Mouse (Mus musculus) layer of hippocampus, adult 2 months (tissue): ENCODE measurements around the gene Parp11. TPM values are rescaled to one million over a fixed set of nuclear protein-coding genes. Genes with fewer than 3 reads are reported as not detected.

Source experiments
- DNase-seq, 2 experiments: peaks; one replicate each; pipeline ENCODE4 v3.0.0; 2022; ENCODE audit warnings: low spot score in 2 of 2
- H3K27ac ChIP-seq: fragments of 200-600 bp; 2 replicates; pipeline ENCODE4 v1.8.1; 2022
- H3K4me3 ChIP-seq: fragments of 200-600 bp; 2 replicates; pipeline ENCODE4 v1.8.1; 2022; ENCODE audit warnings: mild to moderate bottlenecking
- CTCF ChIP-seq: fragments of 200-600 bp; conservative IDR thresholded peaks from 2 replicates; pipeline ENCODE4 v1.8.1; 2022; ENCODE audit warnings: antibody characterized with exemption, mild to moderate bottlenecking, moderate library complexity
- total RNA-seq, 2 experiments: library from RNA; stranded (reverse); gene quantifications; 2 replicates each; pipeline ENCODE4 v1.2.3; 2021

Parp11 gene
- total RNA-seq, 2 experiments from 2014 or later = 35.4 to 35.8 TPM

- no peak overlapping the region for H3K4me3 ChIP-seq
- H3K27ac ChIP-seq = no peak overlapping the region
- TF ChIP-seq CTCF = no peak
- no peak for DNase-seq
Measured at GRCm38 (mm10) chr6:127433886-127434647, 12.6 kb upstream of the Parp11 start.

GRCm38 (mm10) chr6:127434648-127434984, 12.0 kb upstream of the Parp11 start:
- DNase-seq = no peak
- H3K4me3 ChIP-seq = no peak overlapping the region
- no peak for TF ChIP-seq CTCF

GRCm38 (mm10) chr6:127439063-127439462, 7.6 kb upstream of the Parp11 start:
- H3K4me3 ChIP-seq = no peak overlapping the region
- DNase-seq = no peak
- no peak overlapping the region for H3K27ac ChIP-seq
- TF ChIP-seq CTCF = no peak

More at GRCm38 (mm10) chr6:127434648-127434984, 12.0 kb upstream of the Parp11 start:
- H3K27ac ChIP-seq = no peak overlapping the region

- Histone ChIP-seq H3K27ac (peak overlapping the region; percentile 77; the same call in 1 of the 2 replicates), H3K4me3 (no peak overlapping the region)
- TF ChIP-seq CTCF = no peak
- no peak for DNase-seq
Measured at GRCm38 (mm10) chr6:127439540-127440195, 7.0 kb upstream of the Parp11 start.

GRCm38 (mm10) chr6:127440416-127441104, 6.1 kb upstream of the Parp11 start:
- Histone ChIP-seq H3K27ac (peak overlapping the region; percentile 77), H3K4me3 (peak overlapping the region; percentile 48)
- TF ChIP-seq CTCF = no peak
- peak; percentile 48 to 60 for DNase-seq

DNA sequence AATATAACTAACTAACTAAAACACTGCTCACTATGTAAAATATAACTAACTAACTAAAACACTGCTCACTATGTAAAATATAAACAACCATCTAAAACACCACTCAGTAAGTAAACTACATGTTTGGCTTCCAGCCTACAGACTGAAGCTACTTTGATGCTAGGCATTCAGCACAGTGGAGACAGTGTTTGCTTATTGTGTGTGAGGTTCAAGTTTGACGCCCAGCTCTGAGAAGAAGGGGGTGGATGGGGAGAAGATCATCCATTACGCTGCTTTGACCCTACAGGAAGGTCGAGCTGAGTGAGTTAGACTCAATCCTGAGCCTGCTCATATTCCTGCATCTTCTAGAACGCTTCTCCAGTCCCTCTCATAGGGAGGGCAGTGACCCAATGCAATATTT, 4.1 kb upstream of the Parp11 start:
- TF ChIP-seq CTCF = no peak
- Histone ChIP-seq H3K4me3 (no peak overlapping the region), H3K27ac (no peak overlapping the region)
- DNase-seq = no peak

GRCm38 (mm10) chr6:127443910-127444309, 2.7 kb upstream of the Parp11 start:
- DNase-seq = no peak
- no peak for TF ChIP-seq CTCF
- H3K27ac ChIP-seq = no peak overlapping the region
- no peak overlapping the region for H3K4me3 ChIP-seq

GRCm38 (mm10) chr6:127444466-127444865, 2.2 kb upstream of the Parp11 start:
- no peak overlapping the region for H3K27ac ChIP-seq
- no peak overlapping the region for H3K4me3 ChIP-seq
- no peak for DNase-seq
- no peak for TF ChIP-seq CTCF

DNA sequence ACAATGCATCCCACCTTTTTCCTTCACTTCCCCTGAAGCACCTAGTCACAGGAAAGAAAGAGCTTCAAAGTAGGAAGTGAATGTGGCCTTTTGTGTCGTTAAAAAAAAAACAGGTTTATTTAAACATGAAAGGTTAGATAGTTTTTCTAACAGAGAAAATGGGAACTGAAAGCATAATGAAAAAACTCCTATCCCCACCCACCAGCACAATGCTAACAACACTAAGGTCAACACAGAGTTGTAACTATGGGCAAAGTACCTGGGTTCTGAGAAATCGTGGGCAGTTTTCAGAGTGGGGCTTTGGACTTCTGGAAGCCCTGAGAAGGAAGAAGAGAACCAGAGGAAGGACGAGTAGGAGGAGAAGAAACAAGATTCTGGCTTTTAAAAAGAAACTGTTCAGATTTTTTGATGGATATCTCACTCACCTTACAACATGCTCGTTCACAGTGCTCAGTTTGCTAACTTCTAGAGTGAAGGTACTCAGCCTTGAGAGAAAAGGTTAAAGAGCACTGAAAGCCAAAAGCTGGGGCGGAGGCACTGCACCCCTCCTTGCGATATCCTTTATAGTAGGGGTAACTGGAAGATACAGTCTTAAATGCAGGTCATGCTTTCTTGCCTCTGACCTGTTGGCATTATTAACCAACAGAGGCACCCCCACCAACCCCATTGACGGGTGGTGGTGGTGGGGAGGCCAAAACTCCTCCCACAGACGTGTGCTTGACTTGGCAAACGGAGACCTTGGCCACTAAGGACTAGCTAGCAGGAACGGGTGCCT, 1.2 kb downstream of the Parp11 start:
- no peak for DNase-seq
- Histone ChIP-seq H3K4me3 (no peak overlapping the region), H3K27ac (no peak overlapping the region)
- TF ChIP-seq CTCF = no peak

DNA sequence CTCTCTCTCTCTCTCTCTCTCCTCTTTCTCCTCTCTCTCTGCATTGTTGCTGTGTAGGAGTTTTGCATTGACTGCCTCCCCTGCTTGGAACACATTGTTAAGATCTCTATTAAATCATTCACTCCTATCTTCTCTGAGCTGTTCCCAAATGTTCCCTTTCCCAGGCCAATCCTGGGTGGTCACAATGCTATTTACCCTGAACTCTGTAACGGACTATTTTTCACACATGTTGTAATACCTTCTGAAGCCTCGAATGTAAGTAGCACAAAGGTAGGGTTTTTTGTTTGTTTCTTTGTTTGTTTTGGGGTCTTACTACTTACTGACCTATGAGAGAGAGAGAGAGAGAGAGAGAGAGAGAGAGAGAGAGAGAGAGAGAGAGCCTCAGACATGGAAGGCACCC, 2.2 kb downstream of the Parp11 start:
- Histone ChIP-seq H3K4me3 (no peak overlapping the region), H3K27ac (peak overlapping the region; percentile 20; the same call in 1 of the 2 replicates)
- TF ChIP-seq CTCF = no peak
- no peak for DNase-seq

DNA sequence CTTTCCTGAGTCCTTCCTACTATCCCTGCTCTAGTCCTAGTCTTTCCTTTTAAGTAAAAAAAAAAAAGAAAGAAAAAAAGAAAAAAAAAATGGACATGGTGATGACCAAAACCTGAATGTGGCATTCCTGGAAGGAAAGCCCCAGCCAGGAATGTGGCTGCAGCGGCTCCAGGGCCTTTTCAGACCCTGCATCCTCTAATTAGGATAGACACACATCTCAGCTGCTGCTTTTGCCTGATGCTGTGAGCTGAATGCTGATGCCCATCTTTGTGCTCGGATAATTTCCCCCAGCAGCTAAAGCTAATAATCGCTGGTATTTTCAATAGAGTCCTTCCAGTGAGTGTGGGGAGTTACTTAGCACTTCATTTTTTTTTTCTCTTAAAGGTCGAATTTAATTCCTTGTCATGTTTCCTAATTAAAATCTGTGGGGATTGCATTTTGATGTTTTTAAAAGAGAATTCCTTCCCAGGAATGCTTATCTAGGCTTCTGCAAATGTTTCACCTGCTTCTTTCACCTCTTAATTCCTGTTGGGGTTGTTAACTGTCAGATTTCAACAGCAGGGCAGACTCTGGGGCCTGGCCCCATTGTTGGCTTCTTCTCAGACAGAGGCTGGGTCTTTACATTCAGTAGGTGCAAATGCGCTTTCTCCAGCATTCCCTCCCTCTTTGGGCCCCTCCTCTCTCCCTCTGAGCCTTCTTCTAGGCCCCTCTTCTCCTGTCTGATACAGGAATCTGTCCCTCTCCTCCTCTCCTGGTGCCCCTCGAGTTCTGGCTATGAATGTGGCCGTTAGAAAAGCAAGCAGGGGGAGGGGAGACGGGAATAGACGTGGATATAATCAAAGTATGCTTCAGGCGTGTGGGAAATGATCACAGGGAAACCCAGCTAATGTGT, 3.1 kb downstream of the Parp11 start:
- H3K27ac ChIP-seq = peak overlapping the region; percentile 73
- no peak overlapping the region for H3K4me3 ChIP-seq

More for the DNA sequence above, 3.1 kb downstream of the Parp11 start:
- TF ChIP-seq CTCF = no peak
- peak in 1 of 2 experiments; percentile 38 for DNase-seq
